Mouse (Mus musculus) liver, embryonic 14.5 days (tissue): ENCODE data around the gene Zfp354a.

ENCODE experiments used
- CTCF ChIP-seq: IDR thresholded peaks from 2 replicates; pipeline ENCODE4 v1.5.1; 2016; ENCODE audit warnings: antibody characterized with exemption, low read depth, control low read depth
- EP300 ChIP-seq: IDR thresholded peaks from 2 replicates; pipeline ENCODE4 v1.6.1; 2016; ENCODE audit warnings: antibody characterized with exemption, low read depth

GRCm38 (mm10) chr11:51011821-51012220 is 47.2 kb upstream of the Zfp354a start:
- TF ChIP-seq EP300 (no peak), CTCF (no peak)
